Mouse (Mus musculus): ENCODE results near the gene Ppp1ca.

The Ppp1ca gene

DNA sequence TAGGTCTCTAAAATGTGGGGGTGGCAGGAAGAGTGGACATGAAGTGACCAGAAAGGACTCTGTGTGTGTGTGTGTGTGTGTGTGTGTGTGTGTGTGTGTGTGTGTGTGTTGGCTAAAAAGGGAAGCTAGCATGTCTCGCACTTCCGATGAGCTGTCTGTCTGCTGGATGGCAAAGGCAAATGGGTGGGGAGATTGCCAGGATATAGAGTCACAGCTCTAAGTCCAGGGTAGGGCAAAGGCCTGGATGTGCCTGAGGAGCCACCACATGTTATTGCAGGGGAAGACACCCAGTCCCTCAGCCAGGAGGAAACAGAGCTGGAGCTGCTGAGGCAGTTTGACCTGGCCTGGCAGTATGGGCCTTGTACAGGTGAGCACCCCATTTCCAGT lies 40.3 kb downstream of the Ppp1ca start:
- no peak for DNase-seq (ENCODE audit: low read depth)

DNA sequence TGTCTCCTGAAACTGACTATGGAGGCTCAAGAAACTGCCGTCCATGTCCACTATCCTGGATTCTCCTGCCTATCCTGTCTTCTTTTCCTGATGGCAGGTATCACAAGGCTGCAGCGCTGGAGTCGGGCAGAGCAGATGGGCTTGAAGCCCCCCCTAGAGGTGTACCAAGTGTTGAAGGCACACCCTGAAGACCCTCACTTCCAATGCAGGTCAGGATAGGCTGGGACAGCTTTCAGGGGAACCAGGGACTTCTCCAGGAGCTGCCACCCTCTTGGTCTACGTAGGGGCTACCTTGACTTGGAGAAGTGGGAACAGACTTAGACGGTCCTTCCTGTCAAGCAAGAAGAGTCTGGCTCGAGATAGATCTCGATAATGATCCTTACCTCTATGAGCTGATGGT lies 40.8 kb downstream of the Ppp1ca start:
- DNase-seq (ENCODE audit: low read depth): no peak

DNA sequence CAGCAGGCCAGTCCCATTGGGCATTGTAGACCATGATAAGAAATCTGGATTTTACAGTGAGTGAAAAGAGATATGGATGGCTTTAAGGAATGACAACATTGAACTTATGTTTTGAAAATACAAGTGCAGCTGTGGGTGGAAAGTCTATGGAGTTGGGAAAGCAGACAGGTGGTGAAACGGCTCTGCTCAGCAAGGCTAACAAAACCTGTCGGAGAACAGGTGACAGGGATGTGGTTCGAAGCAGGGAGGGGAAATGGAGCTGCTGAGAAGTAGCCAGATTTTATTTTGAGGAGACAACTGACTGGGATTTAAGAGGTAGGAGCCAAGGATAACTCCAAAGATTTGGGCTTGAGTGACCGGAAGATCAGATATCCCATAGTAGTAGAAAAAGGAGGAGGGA lies 42.7 kb downstream of the Ppp1ca start:
- no peak for DNase-seq (ENCODE audit: low read depth)

DNA sequence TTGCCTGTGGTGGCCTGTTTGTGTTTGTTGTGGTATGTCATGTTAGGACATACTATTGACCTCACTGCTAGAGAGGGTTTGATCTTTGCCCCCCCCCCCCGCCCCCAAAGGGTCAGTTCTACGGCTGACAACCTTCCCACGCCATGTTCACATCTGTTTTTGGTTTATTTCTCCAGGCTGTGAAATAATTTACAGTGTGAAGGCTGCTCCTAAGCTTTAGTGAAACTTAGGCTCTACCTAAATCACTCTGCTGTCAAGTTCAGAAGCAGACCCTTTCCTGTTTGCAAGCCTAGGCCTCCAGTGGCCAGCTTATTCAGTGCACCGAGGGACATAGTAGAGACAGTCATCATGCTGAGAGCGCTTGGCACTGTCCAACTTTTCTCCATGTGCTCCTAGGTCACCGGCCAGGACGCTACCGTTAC lies 48.4 kb downstream of the Ppp1ca start:
- DNase-seq (ENCODE audit: low read depth): no peak

DNA sequence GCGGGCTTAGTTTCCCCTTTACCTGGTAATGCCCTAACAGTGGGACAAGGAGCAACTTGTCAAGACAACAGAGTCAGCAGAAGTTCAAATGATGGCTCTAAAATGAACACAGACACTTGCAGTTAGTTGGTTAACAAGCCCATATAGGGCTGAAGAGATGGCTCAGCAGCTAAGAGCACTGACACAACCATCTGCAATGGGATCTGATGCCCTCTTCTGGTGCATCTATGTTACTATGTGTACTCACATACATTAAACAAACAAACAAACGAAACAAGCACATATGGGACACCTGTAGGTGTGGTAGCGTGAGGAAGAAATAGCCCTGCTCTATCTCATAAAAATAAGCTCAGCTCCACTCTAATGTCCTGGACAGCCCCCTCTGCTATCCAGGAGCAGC lies 50.6 kb downstream of the Ppp1ca start:
- DNase-seq (ENCODE audit: low read depth): no peak

DNA sequence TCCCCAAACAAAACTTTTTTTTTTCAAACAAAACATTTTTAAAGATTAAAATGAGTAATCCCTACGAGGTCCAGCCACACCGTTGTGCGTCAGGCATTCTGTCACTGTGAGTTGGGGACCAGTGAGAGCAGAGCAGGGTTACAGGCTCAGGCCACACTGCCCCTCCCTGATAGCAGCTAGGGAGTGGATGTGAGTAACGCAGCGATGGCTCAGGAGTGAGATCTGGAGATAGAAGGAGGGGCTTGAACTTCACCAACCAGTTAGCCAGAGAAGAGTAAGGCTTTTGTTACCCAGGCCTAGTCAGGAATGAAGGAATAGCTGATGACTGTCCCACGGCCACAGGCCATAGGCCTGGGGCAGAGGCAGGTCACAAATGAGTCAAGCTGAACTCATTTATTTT lies 52.9 kb downstream of the Ppp1ca start:
- DNase-seq (ENCODE audit: low read depth): no peak
